Mouse (Mus musculus) heart, embryonic 16.5 days (tissue): ENCODE results near the gene Lpar5. TPM values are rescaled to one million over a fixed set of nuclear protein-coding genes. Genes with fewer than 3 reads are reported as not detected.

Experiments used
- ATAC-seq: fragments of 200-750 bp; cut with Nextera tagmentation; replicated peaks from 2 replicates; pipeline ENCODE4 v1.8.0; 2017; ENCODE audit warnings: moderate number of reproducible peaks; ENCODE audit not compliant: insufficient read depth, low FRiP score; ENCODE audit errors: extremely low read depth
- H3K27ac ChIP-seq: fragments of 300-500 bp; sonication (generic); 2 replicates; pipeline ENCODE4 v1.5.1; 2014; ENCODE audit warnings: mild to moderate bottlenecking, low read length, control low read depth, moderate library complexity
- H3K27me3 ChIP-seq: fragments of 300-500 bp; sonication (generic); 2 replicates; pipeline ENCODE4 v1.6.1; 2014; ENCODE audit warnings: low read length, mixed read lengths; ENCODE audit not compliant: control insufficient read depth, insufficient read depth
- H3K36me3 ChIP-seq: fragments of 300-500 bp; sonication (generic); 2 replicates; pipeline ENCODE4 v1.6.1; 2014; ENCODE audit not compliant: control insufficient read depth, insufficient read depth
- H3K4me1 ChIP-seq: fragments of 300-500 bp; sonication (generic); 2 replicates; pipeline ENCODE4 v1.6.1; 2014; ENCODE audit warnings: low read length, mixed read lengths; ENCODE audit not compliant: control insufficient read depth, insufficient read depth
- H3K4me2 ChIP-seq: fragments of 300-500 bp; sonication (generic); 2 replicates; pipeline ENCODE4 v1.6.1; 2014; ENCODE audit warnings: low read depth, mild to moderate bottlenecking, control low read depth, low read length
- H3K4me3 ChIP-seq: fragments of 300-500 bp; sonication (generic); 2 replicates; pipeline ENCODE4 v1.5.1; 2014; ENCODE audit warnings: mild to moderate bottlenecking, control low read depth, low read length
- H3K9ac ChIP-seq: fragments of 300-500 bp; sonication (generic); 2 replicates; pipeline ENCODE4 v1.6.1; 2014; ENCODE audit warnings: low read length, control low read depth
- H3K9me3 ChIP-seq: fragments of 300-500 bp; sonication (generic); replicated peaks from 2 replicates; pipeline ENCODE4 v1.6.1; 2016; ENCODE audit warnings: low read length; ENCODE audit not compliant: control insufficient read depth
- WGBS: fragments of 180-500 bp; shearing (Covaris S2); extraction: QIAGEN DNeasy Blood & Tissue Kit; methylation state at CpG from one replicate; pipeline ENCODE4 v1.1.7; 2014; 5-methylcytosine and 5-hydroxymethylcytosine counted together
- polyA plus RNA-seq: library from polyadenylated mRNA; unstranded; fragments of >200 nt; fragmentation: Nextera tagmentation; extraction: Ambion mirVana; gene quantifications from 2 replicates; pipeline ENCODE4 v1.2.1, GENCODE M21; 2015

Lpar5 gene
- polyA plus RNA-seq, 1 experiment from 2014 or later: 1.6 TPM

- no peak for ATAC-seq
Measured at GRCm38 (mm10) chr6:125090341-125091085, 22.8 kb downstream of the Lpar5 start.

GRCm38 (mm10) chr6:125092372-125092771, 24.7 kb downstream of the Lpar5 start:
- no peaks in the 10 kb centered on the region for H3K27me3 ChIP-seq
- ATAC-seq: no peak
- no peak overlapping the region for H3K4me2 ChIP-seq
- peaks cover 25% of the 10 kb centered on the region for H3K4me1 ChIP-seq
- peak overlapping the region; percentile 18; the same call in 1 of the 2 replicates for H3K9ac ChIP-seq
- H3K4me3 ChIP-seq: no peak overlapping the region
- H3K9me3 ChIP-seq: no peaks in the 10 kb centered on the region
- no peaks in the 10 kb centered on the region for H3K36me3 ChIP-seq
- peak overlapping the region; percentile 72 for H3K27ac ChIP-seq
- 75% methylated on average over 5 of the region's 5 CpGs for WGBS

More at GRCm38 (mm10) chr6:125090341-125091085, 22.8 kb downstream of the Lpar5 start:
- Histone ChIP-seq H3K4me3 (no peak overlapping the region), H3K27ac (peak overlapping the region; percentile 91), H3K4me1 (peaks cover 25% of the 10 kb centered on the region), H3K9me3 (no peaks in the 10 kb centered on the region), H3K4me2 (peak overlapping the region; percentile 65), H3K27me3 (no peaks in the 10 kb centered on the region), H3K36me3 (no peaks in the 10 kb centered on the region), H3K9ac (peak overlapping the region; percentile 59)
- 54% methylated on average over 10 of the region's 10 CpGs for WGBS

- Histone ChIP-seq H3K4me1 (peaks cover 34% of the 10 kb centered on the region), H3K27me3 (no peaks in the 10 kb centered on the region), H3K27ac (peak overlapping the region; percentile 98), H3K9me3 (no peaks in the 10 kb centered on the region), H3K4me3 (no peak overlapping the region), H3K36me3 (no peaks in the 10 kb centered on the region), H3K4me2 (no peak overlapping the region), H3K9ac (no peak overlapping the region)
- no peak for ATAC-seq
- WGBS: 50% methylated on average over 3 of the region's 3 CpGs
Measured at GRCm38 (mm10) chr6:125094843-125095242, 27.1 kb downstream of the Lpar5 start.

- H3K9ac ChIP-seq: peak within 1 kb of the TSS; percentile 96
- peak within 1 kb of the TSS; percentile 96 for H3K4me2 ChIP-seq
- H3K27me3 ChIP-seq: no peaks in the 10 kb centered on the region
- peak within 1 kb of the TSS; percentile 91 for H3K4me3 ChIP-seq
- H3K9me3 ChIP-seq: no peaks in the 10 kb centered on the region
- peak within 1 kb of the TSS; percentile 98 for H3K27ac ChIP-seq
- peak; percentile 72 for ATAC-seq
- H3K4me1 ChIP-seq: peaks cover 32% of the 10 kb centered on the region
- 4% methylated on average over 36 of the region's 45 CpGs for WGBS
- H3K36me3 ChIP-seq: peaks cover 5% of the 10 kb centered on the region; the same call in 1 of the 2 replicates
Measured at GRCm38 (mm10) chr6:125095391-125096278, 27.9 kb downstream of the Lpar5 start, which contains the start of gene Chd4. Chd4 (plus strand) TSS chr6:125095981.

GRCm38 (mm10) chr6:125096279-125096596, 28.5 kb downstream of the Lpar5 start:
- under 1% methylated on average over 27 of the region's 32 CpGs for WGBS
- peaks cover 11% of the 10 kb centered on the region for H3K36me3 ChIP-seq
- peak overlapping the region; percentile 96 for H3K4me2 ChIP-seq
- peak; percentile 5; the same call in 1 of the 2 replicates for ATAC-seq
- peak overlapping the region; percentile 91 for H3K4me3 ChIP-seq
- H3K9me3 ChIP-seq: no peaks in the 10 kb centered on the region
- no peaks in the 10 kb centered on the region for H3K27me3 ChIP-seq
- peak overlapping the region; percentile 98 for H3K27ac ChIP-seq
- H3K4me1 ChIP-seq: peaks cover 29% of the 10 kb centered on the region
- H3K9ac ChIP-seq: peak overlapping the region; percentile 96

GRCm38 (mm10) chr6:125096597-125097345, 29.1 kb downstream of the Lpar5 start:
- H3K27me3 ChIP-seq: no peaks in the 10 kb centered on the region
- WGBS: 1% methylated on average over 44 of the region's 44 CpGs
- H3K9me3 ChIP-seq: no peaks in the 10 kb centered on the region
- peak; percentile 46 for ATAC-seq
- peak overlapping the region; percentile 98 for H3K27ac ChIP-seq
- H3K4me3 ChIP-seq: peak overlapping the region; percentile 91
- H3K36me3 ChIP-seq: peaks cover 16% of the 10 kb centered on the region
- peak overlapping the region; percentile 96 for H3K4me2 ChIP-seq
- H3K4me1 ChIP-seq: peaks cover 29% of the 10 kb centered on the region
- peak overlapping the region; percentile 96 for H3K9ac ChIP-seq

- WGBS: 1% methylated on average over 12 of the region's 12 CpGs
- no peaks in the 10 kb centered on the region for H3K9me3 ChIP-seq
- H3K4me1 ChIP-seq: peaks cover 29% of the 10 kb centered on the region
- H3K27ac ChIP-seq: peak overlapping the region; percentile 98
- no peaks in the 10 kb centered on the region for H3K27me3 ChIP-seq
- peaks cover 22% of the 10 kb centered on the region for H3K36me3 ChIP-seq
- H3K4me2 ChIP-seq: peak overlapping the region; percentile 96
- H3K9ac ChIP-seq: peak overlapping the region; percentile 96
- no peak for ATAC-seq
- peak overlapping the region; percentile 91 for H3K4me3 ChIP-seq
Measured at GRCm38 (mm10) chr6:125097346-125097689, 29.6 kb downstream of the Lpar5 start.

- Histone ChIP-seq H3K36me3 (peaks cover 28% of the 10 kb centered on the region), H3K4me1 (peaks cover 29% of the 10 kb centered on the region), H3K4me2 (peak overlapping the region; percentile 96), H3K4me3 (peak overlapping the region; percentile 91), H3K9ac (peak overlapping the region; percentile 96), H3K27me3 (no peaks in the 10 kb centered on the region), H3K27ac (peak overlapping the region; percentile 98; the same call in 1 of the 2 replicates), H3K9me3 (no peaks in the 10 kb centered on the region)
- WGBS: 28% methylated on average over 8 of the region's 8 CpGs
- ATAC-seq: no peak
Measured at GRCm38 (mm10) chr6:125097951-125098350, 30.2 kb downstream of the Lpar5 start.
